Mouse (Mus musculus): ENCODE results near the gene Eif3f.
A peak's percentile ranks its signal among the peaks of the same experiment; 100 is the strongest.

Gene Eif3f

DNA sequence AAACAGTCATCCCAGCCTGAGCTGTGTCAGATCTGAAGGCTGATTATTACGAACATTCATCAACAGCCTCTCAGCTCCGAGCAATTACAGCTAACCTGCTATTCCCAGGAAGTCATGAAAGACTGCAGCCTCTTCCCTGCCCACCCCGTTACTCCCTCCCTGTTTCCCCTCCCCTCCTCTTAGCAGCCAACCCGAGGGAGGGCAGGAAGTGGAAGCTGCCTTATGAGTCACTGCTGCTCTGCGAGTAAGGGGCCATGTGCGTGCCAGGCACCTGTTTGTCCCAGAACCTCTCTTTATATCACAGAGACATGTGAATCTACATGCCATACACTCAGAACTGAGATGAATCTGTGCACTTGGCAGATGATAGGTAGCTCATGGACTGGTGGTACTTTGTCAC lies 34.0 kb downstream of the Eif3f start:
- no peak for DNase-seq (ENCODE audit: low spot score)

DNA sequence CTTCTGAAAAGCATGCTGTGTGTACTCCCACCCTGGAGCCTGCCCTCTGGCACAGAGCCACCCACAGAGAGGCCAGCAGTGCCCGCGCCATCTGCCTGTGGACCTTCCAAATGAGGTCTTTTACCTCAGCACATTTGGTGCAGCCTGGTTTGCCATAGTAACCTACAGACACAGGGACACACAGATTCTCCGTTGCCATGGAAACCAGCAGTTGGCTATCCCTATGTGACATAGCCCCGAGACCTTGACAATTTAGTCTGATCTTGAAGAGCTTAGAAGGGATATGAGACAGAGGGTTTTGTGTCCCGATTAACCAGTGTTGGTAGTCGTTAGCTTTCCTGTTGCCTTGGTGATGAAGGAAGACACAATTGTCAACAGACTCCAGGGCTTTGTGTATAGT lies 38.1 kb downstream of the Eif3f start:
- DNase-seq (ENCODE audit: low spot score) = peak; percentile 19

DNA sequence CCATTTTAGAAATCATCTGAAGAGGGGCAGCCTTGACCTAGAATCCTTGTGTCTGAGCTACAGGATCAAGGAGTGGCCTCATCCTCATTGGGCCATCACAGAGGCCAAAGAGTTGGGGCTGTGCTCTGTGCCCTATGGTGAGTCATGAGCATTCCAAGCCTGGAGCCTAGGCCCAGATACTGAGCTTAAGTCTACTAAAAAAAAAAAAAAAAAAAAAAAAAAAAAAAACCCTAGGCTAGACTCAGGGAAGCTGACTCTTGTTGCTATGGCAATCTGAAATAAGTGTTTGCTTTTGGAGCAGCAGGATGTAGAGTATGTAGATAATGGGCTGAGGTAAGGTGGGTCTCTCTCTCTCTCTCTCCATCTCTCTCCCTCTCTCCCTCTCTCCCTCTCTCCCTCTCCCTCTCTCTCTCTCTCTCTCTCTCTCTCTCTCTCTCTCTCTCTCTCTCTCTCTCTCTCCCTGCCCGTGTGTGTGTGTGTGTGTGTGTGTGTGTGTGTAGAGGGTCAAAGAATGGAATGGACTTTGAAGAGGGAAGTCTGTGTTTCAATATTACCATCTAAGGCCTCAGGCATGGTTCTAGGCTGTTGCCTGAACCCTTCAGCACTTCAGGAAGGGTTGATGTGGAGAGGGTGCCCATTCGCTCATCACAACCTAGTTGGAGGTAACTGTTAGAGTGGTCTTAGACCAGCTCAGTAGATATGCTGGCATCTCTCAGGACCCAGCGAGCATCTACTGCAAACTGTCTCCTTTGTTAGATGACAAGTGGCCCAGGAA lies 51.9 kb downstream of the Eif3f start:
- DNase-seq (ENCODE audit: low spot score) = no peak

DNA sequence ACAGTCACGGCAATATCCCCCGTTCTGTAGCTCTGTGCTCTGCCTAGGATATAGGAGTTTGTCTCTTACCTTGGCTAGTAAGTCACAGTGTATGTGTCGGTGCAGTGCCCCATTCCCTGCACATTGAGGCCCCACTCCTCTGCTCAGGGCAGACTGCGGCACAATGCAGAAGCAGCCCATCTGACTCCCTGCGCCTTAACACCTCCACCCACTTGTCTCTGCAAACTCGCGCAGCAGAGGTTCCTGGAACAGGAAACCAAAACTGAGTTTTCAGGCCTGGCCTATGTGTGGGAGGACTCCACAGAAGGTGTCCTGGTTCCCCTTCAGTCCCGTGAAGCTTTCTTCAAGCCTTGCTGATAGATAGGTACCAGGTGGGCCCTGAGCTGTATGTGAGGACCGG lies 57.0 kb downstream of the Eif3f start:
- no peak for DNase-seq (ENCODE audit: low spot score)
